Mouse (Mus musculus) MEL (cell line): ENCODE measurements around the gene D17Wsu92e. TPM values are rescaled to one million over a fixed set of nuclear protein-coding genes. Genes with fewer than 3 reads are reported as not detected.

ENCODE experiments used
- DNase-seq: peaks from one replicate; pipeline ENCODE4 v3.0.0; 2011; ENCODE audit warnings: low read depth, low spot score
- H3K27ac ChIP-seq: 2 replicates; pipeline ENCODE4 v1.5.1; 2012; ENCODE audit warnings: low read depth, mild to moderate bottlenecking, control low read depth, low read length, moderate library complexity; ENCODE audit not compliant: control insufficient read depth
- H3K27me3 ChIP-seq, 2 experiments: fragments of 150-350 bp in 1 of 2; sonication (generic) in 1 of 2; 2 replicates each; pipeline ENCODE4 v1.6.1; 2012; ENCODE audit warnings: low read length in 2 of 2, mild to moderate bottlenecking in 2 of 2, improper control_type of control experiment in 1 of 2, moderate library complexity in 1 of 2; ENCODE audit not compliant: insufficient read depth in 2 of 2, control insufficient read depth in 1 of 2
- H3K36me3 ChIP-seq, 2 experiments: 2 replicates each; pipeline ENCODE4 v1.6.1; 2012 to 2014; ENCODE audit warnings: low read length in 2 of 2, improper control_type of control experiment in 1 of 2, inconsistent platforms in 1 of 2, mild to moderate bottlenecking in 1 of 2; ENCODE audit not compliant: insufficient read depth in 2 of 2, control insufficient read depth in 1 of 2
- H3K4me1 ChIP-seq, 2 experiments: fragments of 150-350 bp in 1 of 2; sonication (generic) in 1 of 2; 2 replicates each; pipeline ENCODE4 v1.6.1; 2012; ENCODE audit warnings: low read length in 2 of 2, improper control_type of control experiment in 1 of 2, mild to moderate bottlenecking in 1 of 2; ENCODE audit not compliant: insufficient read depth in 2 of 2, control insufficient read depth in 1 of 2
- H3K4me3 ChIP-seq, 2 experiments: fragments of 150-350 bp in 1 of 2; sonication (generic) in 1 of 2; 2 replicates each; pipeline ENCODE4 v1.5.1; 2012; ENCODE audit warnings: low read depth in 2 of 2, low read length in 2 of 2, mild to moderate bottlenecking in 2 of 2, moderate library complexity in 2 of 2, control low read depth in 1 of 2, improper control_type of control experiment in 1 of 2; ENCODE audit not compliant: control insufficient read depth in 1 of 2, insufficient read depth in 1 of 2
- H3K79me2 ChIP-seq: 2 replicates; pipeline ENCODE4 v1.6.1; 2012; ENCODE audit warnings: mild to moderate bottlenecking, low read length, moderate library complexity; ENCODE audit not compliant: control insufficient read depth, poor library complexity, insufficient read depth
- H3K9ac ChIP-seq: 2 replicates; pipeline ENCODE4 v1.6.1; 2012; ENCODE audit warnings: low read depth, mild to moderate bottlenecking, control low read depth, low read length, moderate library complexity; ENCODE audit not compliant: control insufficient read depth, poor library complexity, severe bottlenecking
- H3K9me3 ChIP-seq: fragments of 150-350 bp; sonication (generic); replicated peaks from 2 replicates; pipeline ENCODE4 v1.6.1; 2012; ENCODE audit warnings: mild to moderate bottlenecking, low read length, improper control_type of control experiment, moderate library complexity; ENCODE audit not compliant: insufficient read depth
- CHD2 ChIP-seq: IDR thresholded peaks from 2 replicates; pipeline ENCODE4 v1.6.1; 2011; ENCODE audit warnings: low read length, improper control_type of control experiment
- ELF1 ChIP-seq: IDR thresholded peaks from 2 replicates; pipeline ENCODE4 v1.6.1; 2014; ENCODE audit warnings: low read depth, mild to moderate bottlenecking, inconsistent platforms, low read length, improper control_type of control experiment, moderate library complexity
- JUND ChIP-seq: IDR thresholded peaks from 2 replicates; pipeline ENCODE4 v1.6.1; 2011; ENCODE audit warnings: low read depth, mild to moderate bottlenecking, improper control_type of control experiment, low read length
- KAT2A ChIP-seq: conservative IDR thresholded peaks from 2 replicates; pipeline ENCODE4 v1.6.1; 2012; ENCODE audit warnings: low read depth, low read length, improper control_type of control experiment, inconsistent platforms
- MXI1 ChIP-seq: IDR thresholded peaks from 2 replicates; pipeline ENCODE4 v1.6.1; 2011; ENCODE audit warnings: mild to moderate bottlenecking, low read depth, low read length, improper control_type of control experiment
- MYB ChIP-seq: IDR thresholded peaks from 2 replicates; pipeline ENCODE4 v1.6.1; 2011; ENCODE audit warnings: mild to moderate bottlenecking, low read depth, low read length, improper control_type of control experiment
- MYC ChIP-seq: IDR thresholded peaks from 2 replicates; pipeline ENCODE4 v1.6.1; 2011; ENCODE audit warnings: low read depth, mild to moderate bottlenecking, low read length, improper control_type of control experiment, moderate library complexity
- NELFE ChIP-seq: IDR thresholded peaks from 2 replicates; pipeline ENCODE4 v1.6.1; 2011; ENCODE audit warnings: low read depth, low read length, improper control_type of control experiment
- POLR2AphosphoS2 ChIP-seq: IDR thresholded peaks from 2 replicates; pipeline ENCODE4 v1.6.1; 2011; ENCODE audit warnings: low read length, improper control_type of control experiment
- RAD21 ChIP-seq: IDR thresholded peaks from 2 replicates; pipeline ENCODE4 v1.6.1; 2011; ENCODE audit warnings: mild to moderate bottlenecking, low read depth, low read length, improper control_type of control experiment
- SIN3A ChIP-seq: IDR thresholded peaks from 2 replicates; pipeline ENCODE4 v1.6.1; 2012; ENCODE audit warnings: low read length, improper control_type of control experiment, inconsistent platforms
- SMC3 ChIP-seq: IDR thresholded peaks from 2 replicates; pipeline ENCODE4 v1.6.1; 2011; ENCODE audit warnings: low read depth, low read length, improper control_type of control experiment
- TBP ChIP-seq: IDR thresholded peaks from 2 replicates; pipeline ENCODE4 v1.8.0; 2011; ENCODE audit warnings: low read depth, low read length, improper control_type of control experiment
- USF2 ChIP-seq, 2 experiments: IDR thresholded peaks; 2 replicates each; pipeline ENCODE4 v1.6.1; 2011 to 2012; ENCODE audit warnings: improper control_type of control experiment in 2 of 2, low read length in 2 of 2, borderline replicate concordance in 1 of 2, inconsistent platforms in 1 of 2, low read depth in 1 of 2, mild to moderate bottlenecking in 1 of 2; ENCODE audit not compliant: insufficient read depth in 1 of 2
- ZMIZ1 ChIP-seq: IDR thresholded peaks from 2 replicates; pipeline ENCODE4 v1.6.1; 2012; ENCODE audit warnings: low read depth, mild to moderate bottlenecking, inconsistent platforms, low read length, improper control_type of control experiment, moderate library complexity
- ZNF384 ChIP-seq: IDR thresholded peaks from 2 replicates; pipeline ENCODE4 v1.6.1; 2012; ENCODE audit warnings: low read depth, mild to moderate bottlenecking, inconsistent platforms, low read length, improper control_type of control experiment
- polyA plus RNA-seq, 2 experiments: library from polyadenylated mRNA; stranded (reverse) in 1 of 2; unstranded in 1 of 2; fragments of >175 nt in 1 of 2; fragments of >200 nt in 1 of 2; gene quantifications; 2 replicates each; pipeline versions ENCODE4 v1.2.1 to v1.2.4; 2012; ENCODE audit warnings: low replicate concordance in 2 of 2, low read depth in 1 of 2; ENCODE audit not compliant: insufficient read length in 2 of 2, insufficient read depth in 1 of 2, missing spikeins in 1 of 2
- total RNA-seq: library from RNA; depleted of rRNA; stranded (reverse); fragments of 300-350 nt; gene quantifications from 2 replicates; pipeline ENCODE4 v1.2.3, GENCODE M21; 2012

Gene D17Wsu92e
- total and polyA plus RNA-seq, 3 experiments, result 72.5 to 108 TPM; not detected in 1

- H3K9ac ChIP-seq, result no peak overlapping the region
- no peaks in the 10 kb centered on the region for H3K9me3 ChIP-seq
- H3K27ac ChIP-seq, result no peak overlapping the region
- no peaks in the 10 kb centered on the region for H3K79me2 ChIP-seq
- H3K4me3 ChIP-seq, result no peak overlapping the region
- H3K27me3 ChIP-seq, result no peaks in the 10 kb centered on the region
- H3K4me1 ChIP-seq, result no peaks in the 10 kb centered on the region
- TF ChIP-seq SMC3 (no peak), RAD21 (no peak), ELF1 (no peak), USF2 (IDR thresholded peaks at IDR 0.05; ENCODE audit: borderline replicate concordance in 1 of 2, insufficient read depth in 1 of 2, low read depth in 1 of 2, low read length in 2 of 2) (no peak), ZMIZ1 (no peak), MYB (no peak), NELFE (no peak), POLR2AphosphoS2 (no peak), SIN3A (no peak)
- no peaks in the 10 kb centered on the region for H3K36me3 ChIP-seq
- no peak for DNase-seq
These were observed 95.4 kb downstream of the D17Wsu92e start for GRCm38 (mm10) chr17:27725011-27725410.

GRCm38 (mm10) chr17:27724327-27724726, 96.1 kb downstream of the D17Wsu92e start:
- no peaks in the 10 kb centered on the region for H3K4me1 ChIP-seq
- no peaks in the 10 kb centered on the region; a peak in 1 of 4 replicates for H3K27me3 ChIP-seq
- TF ChIP-seq JUND (no peak), SIN3A (peak; percentile 43; the same call in 1 of the 2 replicates), SMC3 (0 out of 2 replicates have a peak, but pooled peaks have one; percentile 17)
- no peak overlapping the region for H3K27ac ChIP-seq
- no peaks in the 10 kb centered on the region for H3K9me3 ChIP-seq
- no peaks in the 10 kb centered on the region for H3K36me3 ChIP-seq
- H3K79me2 ChIP-seq, result no peaks in the 10 kb centered on the region
- DNase-seq, result peak; percentile 53
- no peak overlapping the region for H3K9ac ChIP-seq
- no peak overlapping the region for H3K4me3 ChIP-seq

GRCm38 (mm10) chr17:27721125-27721664, 99.3 kb downstream of the D17Wsu92e start:
- no peak for DNase-seq
- Histone ChIP-seq H3K4me1 (0 out of 4 replicates have a peak, but pooled peaks cover 0 to 2% of the 10 kb centered on the region in 2 experiments), H3K27me3 (no peaks in the 10 kb centered on the region; a peak in 1 of 4 replicates), H3K36me3 (no peaks in the 10 kb centered on the region), H3K4me3 (no peak overlapping the region), H3K9ac (no peak overlapping the region), H3K27ac (no peak overlapping the region), H3K9me3 (no peaks in the 10 kb centered on the region), H3K79me2 (no peaks in the 10 kb centered on the region)
- TF ChIP-seq TBP, result no peak
- TF ChIP-seq USF2 (IDR thresholded peaks at IDR 0.05; ENCODE audit: borderline replicate concordance in 1 of 2, insufficient read depth in 1 of 2, low read depth in 1 of 2, low read length in 2 of 2), result no peak
- no peak for TF ChIP-seq MYB
- no peak for TF ChIP-seq POLR2AphosphoS2
- no peak for TF ChIP-seq ELF1
- TF ChIP-seq KAT2A, result no peak
- no peak for TF ChIP-seq MXI1
- TF ChIP-seq RAD21, result no peak
- no peak for TF ChIP-seq CHD2
- no peak for TF ChIP-seq MYC
- no peak for TF ChIP-seq ZNF384
